Mouse (Mus musculus) frontal cortex, postnatal 36 days (tissue): Measurements from ENCODE around the gene Acsm2.
"Not testable (repeated sequence)": the region's sequence is repeated elsewhere in the genome, so short reads cannot be mapped to it uniquely, and the experiment has no call there.

Experiments used
- DNase-seq, 2 experiments: peaks; one replicate each; pipeline ENCODE4 v3.0.0; 2022; ENCODE audit warnings: low spot score in 2 of 2

The Acsm2 gene

GRCm38 (mm10) chr7:119562476-119562875 is 8.3 kb downstream of the Acsm2 start:
- not testable (repeated sequence) for DNase-seq

- DNase-seq, result no peak
Observed at GRCm38 (mm10) chr7:119594530-119595107, 40.5 kb downstream of the Acsm2 start.

- DNase-seq, result no peak
Observed at GRCm38 (mm10) chr7:119595306-119595705, 41.2 kb downstream of the Acsm2 start.

- no peak for DNase-seq
Observed at GRCm38 (mm10) chr7:119596536-119596935, 42.4 kb downstream of the Acsm2 start.

GRCm38 (mm10) chr7:119601195-119601953 is 47.2 kb downstream of the Acsm2 start:
- DNase-seq, result no peak

- no peak for DNase-seq
Observed at GRCm38 (mm10) chr7:119601954-119602317, 47.8 kb downstream of the Acsm2 start.

- DNase-seq, result no peak
Observed at GRCm38 (mm10) chr7:119604903-119605483, 50.9 kb downstream of the Acsm2 start.

- DNase-seq, result no peak
Observed at GRCm38 (mm10) chr7:119605926-119606663, 52.0 kb downstream of the Acsm2 start.

- DNase-seq, result no peak
Observed at GRCm38 (mm10) chr7:119606664-119607076, 52.5 kb downstream of the Acsm2 start, which contains the start of gene Acsm1. TSS of gene Acsm1 (plus strand) at chr7:119607026.

GRCm38 (mm10) chr7:119607796-119608515 is 53.8 kb downstream of the Acsm2 start:
- DNase-seq, result no peak

- DNase-seq, result no peak
Observed at GRCm38 (mm10) chr7:119616531-119616930, 62.4 kb downstream of the Acsm2 start.

- no peak for DNase-seq
Observed at GRCm38 (mm10) chr7:119617593-119617992, 63.5 kb downstream of the Acsm2 start.

- no peak for DNase-seq
Observed at GRCm38 (mm10) chr7:119618209-119618935, 64.2 kb downstream of the Acsm2 start.

GRCm38 (mm10) chr7:119620157-119620556 is 66.0 kb downstream of the Acsm2 start:
- no peak for DNase-seq

- no peak for DNase-seq
Observed at GRCm38 (mm10) chr7:119638773-119639172, 84.6 kb downstream of the Acsm2 start.

- no peak for DNase-seq
Observed at GRCm38 (mm10) chr7:119642307-119642706, 88.2 kb downstream of the Acsm2 start.
